26 mouse cellular contexts compared by ENCODE assay signal in the genomic region with DNA sequence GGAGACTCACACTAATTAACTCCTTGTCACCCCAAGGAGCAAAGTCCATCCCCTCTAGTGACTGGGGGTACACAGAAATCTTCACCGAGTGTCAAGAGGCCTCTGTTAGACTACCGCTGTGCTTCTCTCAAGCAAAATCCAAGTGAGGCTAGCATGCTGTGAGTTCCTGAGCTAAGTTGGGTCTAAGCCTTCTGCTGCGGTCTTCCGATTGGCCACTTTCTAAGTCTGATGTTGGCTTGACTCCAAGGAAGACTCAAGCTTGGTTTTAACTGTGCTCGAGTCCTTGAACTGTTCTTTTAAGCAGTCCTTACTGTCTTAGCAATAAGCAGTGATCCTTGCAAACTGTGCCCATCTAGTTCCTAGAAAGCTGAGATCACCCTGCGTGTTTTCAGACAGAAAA. TPM values are rescaled to one million over a fixed set of nuclear protein-coding genes. Genes with fewer than 3 reads are reported as not detected.
A peak's percentile ranks its signal among the peaks of the same experiment; 100 is the strongest.
DNase-seq lines count a peak whose midpoint lies in the region; ATAC-seq lines count a peak whose summit lies in the region.
"Had no signal": no experiment of that assay in that cellular context is flagged by ENCODE, and none has a peak within 500 bp of the region (broad histone marks: within the 10 kb centered on the region; RNA-seq: fewer than 3 reads in every experiment).

No protein-coding gene starts in this region.

- no peak overlapping the region for H3K9ac ChIP-seq in limb, embryonic 11.5 days (ENCODE audit: low read length)
- H3K9ac ChIP-seq: embryonic facial prominence, embryonic 15.5 days; heart, embryonic 15.5 days; hindbrain, embryonic 14.5 days; intestine, embryonic 15.5 days had no signal

- H3K9me3 ChIP-seq in limb, embryonic 11.5 days (ENCODE audit: control insufficient read depth, low read length), result no peaks in the 10 kb centered on the region
- H3K9me3 ChIP-seq in limb, embryonic 10.5 days (replicated peaks), result no peaks in the 10 kb centered on the region
- H3K9me3 ChIP-seq: embryonic facial prominence, embryonic 15.5 days; forebrain, embryonic 10.5 days; heart, embryonic 15.5 days; hindbrain, embryonic 10.5 days; intestine, embryonic 15.5 days had no signal

- H3K4me2 ChIP-seq in limb, embryonic 11.5 days (ENCODE audit: low read depth, severe bottlenecking), result no peak overlapping the region
- H3K4me2 ChIP-seq: embryonic facial prominence, embryonic 15.5 days; heart, embryonic 11.5 days; heart, embryonic 15.5 days; hindbrain, embryonic 14.5 days; intestine, embryonic 15.5 days had no signal

- no peaks in the 10 kb centered on the region for H3K4me1 ChIP-seq in limb, embryonic 11.5 days (ENCODE audit: control insufficient read depth, insufficient read depth, low read length)
- H3K4me1 ChIP-seq in limb, embryonic 10.5 days, result no peaks in the 10 kb centered on the region
- H3K4me1 ChIP-seq: forebrain, embryonic 10.5 days; heart, embryonic 15.5 days; hindbrain, embryonic 10.5 days; intestine, embryonic 15.5 days had no signal

- DNase-seq in adrenal gland, adult (ENCODE audit: inconsistent age in 2 of 2, low spot score in 1 of 2), result peak; percentile 36 to 82
- no peak for DNase-seq in adrenal gland, postnatal 4 days (ENCODE audit: low spot score in 2 of 2)
- DNase-seq in frontal cortex, postnatal 10 days (ENCODE audit: low spot score in 2 of 2), result no peak
- DNase-seq in limb, embryonic 11.5 days (ENCODE audit: low spot score), result peak; percentile 12
- DNase-seq in limb, embryonic 10.5 days (ENCODE audit: low spot score), result no peak
- no peak for DNase-seq in ovary, postnatal 10 days (ENCODE audit: low spot score)
- DNase-seq: adrenal gland, postnatal 14 days; cerebellum, adult 11-12 months; cerebellum, adult 9-10 months; cerebellum, postnatal 25 days; gastrocnemius, postnatal 10 days; heart, adult 2 months; heart, postnatal 14 days had no signal

- no peak overlapping the region for H3K4me3 ChIP-seq in limb, embryonic 11.5 days (ENCODE audit: low read depth, low read length)
- no peak overlapping the region for H3K4me3 ChIP-seq in limb, embryonic 10.5 days
- H3K4me3 ChIP-seq: embryonic facial prominence, embryonic 15.5 days; erythroblast, embryonic 14.5 days; forebrain, embryonic 10.5 days; heart, adult 2 months; heart, embryonic 15.5 days; hindbrain, embryonic 10.5 days; intestine, embryonic 15.5 days had no signal

- ATAC-seq in frontal cortex, adult (ENCODE audit: low TSS enrichment), result peak; percentile 15; the same call in 1 of the 2 replicates
- ATAC-seq in limb, embryonic 11.5 days (ENCODE audit: insufficient number of reproducible peaks, low FRiP score, low TSS enrichment, low read depth), result no peak
- ATAC-seq: activated CD4-positive, CD25-positive, alpha-beta regulatory T cell, adult 4 months; forebrain, embryonic 14.5 days; intestine, embryonic 15.5 days; Patski had no signal

- H3K27ac ChIP-seq in limb, embryonic 11.5 days (replicated peaks; ENCODE audit: low read depth, low read length), result no peak overlapping the region
- no peak overlapping the region for H3K27ac ChIP-seq in limb, embryonic 10.5 days
- H3K27ac ChIP-seq: embryonic facial prominence, embryonic 15.5 days; forebrain, embryonic 10.5 days; heart, adult 2 months; heart, embryonic 15.5 days; hindbrain, embryonic 10.5 days; hindbrain, embryonic 14.5 days; intestine, embryonic 15.5 days had no signal

- no peaks in the 10 kb centered on the region for H3K36me3 ChIP-seq in limb, embryonic 11.5 days (ENCODE audit: control insufficient read depth, insufficient read depth, low read length)
- H3K36me3 ChIP-seq in limb, embryonic 10.5 days, result no peaks in the 10 kb centered on the region
- H3K36me3 ChIP-seq: embryonic facial prominence, embryonic 15.5 days; forebrain, embryonic 10.5 days; hindbrain, embryonic 10.5 days; intestine, embryonic 15.5 days had no signal

- H3K27me3 ChIP-seq in limb, embryonic 11.5 days (ENCODE audit: control insufficient read depth, insufficient read depth, low read length), result no peaks in the 10 kb centered on the region
- H3K27me3 ChIP-seq in limb, embryonic 10.5 days (ENCODE audit: low read depth, poor library complexity, severe bottlenecking), result no peaks in the 10 kb centered on the region
- H3K27me3 ChIP-seq: heart, embryonic 15.5 days; intestine, embryonic 15.5 days had no signal

- WGBS in limb, embryonic 11.5 days, result 93% methylated on average over 6 of the region's 6 CpGs
- 92% methylated on average over 6 of the region's 6 CpGs for WGBS in limb, embryonic 10.5 days

RNA-seq across cellular contexts. Expression of gene Prss35, which starts 45.7 kb away (rescaled TPM):
- total RNA-seq in adrenal gland, postnatal 4 days (2021), result 100 to 1,000 TPM in 1 of 2 experiments, 10 to 100 TPM in 1; 97.7 to 108 TPM
- 3.8 and 4.5 TPM in 2 replicates for polyA plus RNA-seq in limb, embryonic 11.5 days (2014; fragmentation: Nextera tagmentation; extraction: Ambion mirVana)
- 1.8 and 2.3 TPM in 2 replicates for polyA plus RNA-seq in limb, embryonic 10.5 days (2016; fragmentation: Nextera tagmentation; extraction: Ambion mirVana)
- total RNA-seq: MEL had no signal
- polyA plus RNA-seq: activated CD4-positive, CD25-positive, alpha-beta regulatory T cell, adult 4 months; erythroblast, embryonic 14.5 days had no signal

Comparison
In these comparisons a context has a peak if more than half of its experiments do, and no peak if none do; other contexts are left out.
1. DNase-seq: peak in adrenal gland, adult (2 of 2) and limb, embryonic 11.5 days (single experiment); none in adrenal gland, postnatal 4 days (0 of 2), frontal cortex, postnatal 10 days (0 of 2), limb, embryonic 10.5 days (single experiment) and ovary, postnatal 10 days (single experiment).